Mouse (Mus musculus) cerebellum, adult 18-20 months (tissue): ENCODE data around the gene Nelfcd.

Source experiments
- DNase-seq, 2 experiments: peaks; one replicate each; pipeline ENCODE4 v3.0.0; 2021

Nelfcd gene

DNA sequence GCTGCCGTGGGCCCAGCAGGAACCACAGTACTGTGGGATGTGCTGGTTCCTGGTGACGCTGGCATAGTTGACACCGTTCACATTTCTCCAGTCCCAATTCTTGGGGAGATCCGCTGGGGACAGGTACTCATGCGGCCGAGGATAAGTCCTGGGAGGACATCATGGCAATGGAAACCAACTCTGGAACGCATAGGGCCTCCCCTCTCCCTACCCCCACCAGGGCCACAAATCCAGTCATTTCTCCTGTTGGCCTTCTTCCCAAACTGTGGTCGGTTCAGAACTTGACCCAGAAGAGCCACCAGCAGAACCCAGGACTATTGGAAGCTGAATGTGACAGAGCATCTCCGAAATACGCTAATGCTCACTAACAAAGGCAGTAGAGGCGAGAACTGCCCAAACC is 22.6 kb downstream of the Nelfcd start:
- no peak for DNase-seq

DNA sequence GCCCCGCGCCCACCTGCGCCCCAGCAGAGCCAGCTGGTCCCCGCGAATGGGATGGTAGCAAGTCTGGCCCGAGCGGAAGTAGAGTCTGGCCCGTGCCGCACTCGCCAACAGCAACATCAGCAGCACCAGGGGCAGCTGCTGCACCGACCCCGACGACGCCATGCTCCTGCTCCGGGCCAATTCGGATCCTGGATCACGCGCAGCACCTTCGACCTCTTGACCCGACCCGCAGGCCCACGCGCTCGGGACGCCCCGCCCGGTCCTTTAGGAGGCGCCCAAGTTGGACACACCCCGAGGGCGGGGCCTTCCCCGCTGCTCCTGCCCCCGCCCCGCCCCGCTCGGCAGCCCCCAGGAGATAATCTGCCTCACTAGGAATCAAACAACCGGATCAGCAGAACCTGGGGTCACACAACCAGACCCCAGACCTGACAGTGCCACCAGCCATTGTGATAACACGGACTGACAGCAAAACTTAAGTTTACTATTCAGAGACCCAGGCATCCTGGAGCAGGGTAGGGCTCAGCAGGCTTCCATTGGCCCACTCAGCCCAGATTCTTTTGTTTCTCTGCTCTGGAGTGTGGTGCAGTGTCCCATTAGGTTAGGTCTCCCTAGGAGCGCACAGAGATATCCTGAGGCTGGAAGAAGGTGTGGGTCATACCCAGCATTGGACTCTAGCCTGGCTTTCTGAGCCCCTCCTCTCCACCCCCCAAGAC is 23.3 kb downstream of the Nelfcd start, which contains the start of gene Ctsz:
Ctsz (minus strand) TSS at position 303 of the 713 bp plus-strand sequence.
- DNase-seq, result peak; percentile 62 to 67

DNA sequence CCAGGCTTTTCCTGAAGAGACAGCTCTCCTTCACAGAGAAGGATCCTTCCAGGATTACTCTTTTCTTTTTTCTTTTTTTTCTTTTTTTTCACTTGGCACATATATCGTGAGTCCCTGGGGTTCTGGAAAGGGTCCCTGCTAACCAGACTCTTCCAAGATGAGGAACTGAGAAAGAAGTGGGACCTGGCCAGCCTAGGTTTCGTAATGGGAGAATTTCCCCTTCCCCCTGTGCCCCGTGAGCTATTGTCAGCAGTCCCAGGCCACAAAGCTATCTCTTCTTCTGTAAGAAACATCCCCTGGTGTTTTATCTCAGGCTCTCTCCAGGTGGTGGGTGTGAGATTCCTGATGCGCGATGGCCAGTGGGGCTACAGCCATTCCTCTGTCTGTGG is 23.8 kb downstream of the Nelfcd start:
- DNase-seq, result no peak

- DNase-seq, result no peak
Measured at GRCm38 (mm10) chr2:174439961-174440360, 24.4 kb downstream of the Nelfcd start.

- no peak for DNase-seq
Measured at GRCm38 (mm10) chr2:174441898-174442297, 26.3 kb downstream of the Nelfcd start.

- DNase-seq, result no peak
Measured at GRCm38 (mm10) chr2:174442460-174442859, 26.9 kb downstream of the Nelfcd start.

DNA sequence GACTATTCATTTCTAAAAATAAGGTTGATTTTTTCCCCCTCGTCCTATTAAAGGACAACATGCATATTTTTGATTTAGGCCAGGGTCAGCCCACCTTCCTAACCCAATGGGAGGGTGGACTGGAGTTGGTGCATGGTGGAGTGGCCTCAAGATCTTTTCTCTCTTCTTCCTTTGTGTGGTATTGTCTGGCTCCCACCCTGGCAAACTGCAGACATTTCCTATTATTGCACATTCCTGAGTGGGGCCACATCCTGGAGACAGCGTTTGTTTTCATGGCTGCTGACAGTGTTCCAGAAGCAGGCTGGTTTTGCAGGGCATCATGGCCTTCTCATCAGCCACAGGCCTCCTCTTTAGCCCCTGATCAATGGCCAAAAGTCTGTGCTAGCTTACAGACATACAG is 27.4 kb downstream of the Nelfcd start:
- no peak for DNase-seq

GRCm38 (mm10) chr2:174444359-174444758 is 28.8 kb downstream of the Nelfcd start:
- DNase-seq, result no peak

DNA sequence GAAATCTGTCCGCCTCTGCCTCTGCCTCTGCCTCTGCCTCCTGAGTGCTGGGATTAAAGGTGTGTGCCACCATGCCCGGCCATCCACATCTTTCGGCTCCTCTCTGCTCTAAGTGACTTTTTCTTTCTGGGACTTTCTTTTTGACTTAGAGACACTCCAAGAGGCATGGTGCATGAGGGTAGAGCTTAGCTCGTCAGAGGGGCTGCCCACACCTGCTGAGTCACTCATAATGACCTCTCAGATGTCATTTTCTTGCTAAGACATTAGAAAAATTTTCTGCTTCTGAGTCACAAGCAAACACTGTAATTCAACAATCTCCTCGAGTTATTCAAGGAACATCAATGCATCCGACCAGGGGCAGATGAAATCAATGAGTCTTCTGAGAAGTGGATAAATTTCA is 29.4 kb downstream of the Nelfcd start:
- DNase-seq, result no peak

DNA sequence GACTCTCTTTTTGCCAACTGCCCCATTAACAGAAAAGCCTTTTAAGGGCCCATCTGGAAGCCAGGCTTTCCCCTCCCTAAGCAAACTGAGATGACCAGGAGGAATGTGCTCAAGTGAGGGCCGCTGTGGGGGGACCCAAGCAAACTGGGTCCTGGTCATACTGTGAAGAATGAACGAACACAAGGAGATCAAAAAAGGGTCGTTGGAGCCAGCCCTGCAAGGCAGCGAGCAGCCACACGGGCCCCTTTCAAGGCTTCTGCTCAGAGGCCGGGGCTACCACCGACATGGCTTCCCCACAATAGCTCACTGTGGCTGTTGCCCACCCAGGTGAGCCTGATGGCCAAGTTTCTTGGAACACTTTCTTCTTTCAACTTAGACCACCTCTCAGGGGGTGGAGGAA is 30.9 kb downstream of the Nelfcd start:
- no peak for DNase-seq

DNA sequence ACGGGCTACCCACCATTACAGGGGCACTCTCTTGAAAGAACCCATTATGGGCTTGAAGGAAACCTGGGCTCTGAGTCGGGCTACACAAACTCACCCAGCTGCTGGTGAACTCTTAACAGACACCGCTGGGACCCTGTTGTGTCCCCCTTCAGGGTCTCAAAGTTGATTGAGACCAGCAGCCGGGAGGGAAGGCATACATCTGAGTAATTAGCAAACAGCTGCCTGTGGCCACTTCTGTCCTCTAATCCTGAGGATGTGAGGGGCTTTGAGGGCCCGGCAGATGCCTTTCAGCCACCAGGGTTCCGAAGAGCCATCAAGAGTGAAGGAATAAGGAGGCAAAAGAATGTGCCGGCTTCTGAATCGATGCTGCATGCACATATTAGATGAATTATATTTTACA is 31.3 kb downstream of the Nelfcd start:
- DNase-seq, result no peak

DNA sequence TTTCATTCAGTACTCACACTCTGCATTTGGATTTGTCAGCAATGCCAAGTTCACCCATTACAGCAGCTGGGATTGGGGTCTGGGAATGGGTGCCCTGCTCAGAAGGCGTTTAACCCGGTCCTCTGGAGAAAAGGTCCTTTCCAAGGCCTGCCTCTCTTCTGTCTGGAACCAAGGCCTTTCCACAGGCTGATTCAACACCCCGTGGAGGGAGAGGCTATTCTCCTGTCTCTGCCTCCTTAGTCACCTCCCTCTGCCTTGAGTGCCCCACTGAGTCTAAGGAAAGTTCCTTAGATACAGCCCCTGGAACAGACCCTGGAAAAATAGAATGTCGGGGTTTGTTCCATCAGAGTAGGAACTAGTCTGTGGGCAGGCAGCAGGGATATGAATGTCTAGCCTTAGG is 32.8 kb downstream of the Nelfcd start:
- no peak for DNase-seq

DNA sequence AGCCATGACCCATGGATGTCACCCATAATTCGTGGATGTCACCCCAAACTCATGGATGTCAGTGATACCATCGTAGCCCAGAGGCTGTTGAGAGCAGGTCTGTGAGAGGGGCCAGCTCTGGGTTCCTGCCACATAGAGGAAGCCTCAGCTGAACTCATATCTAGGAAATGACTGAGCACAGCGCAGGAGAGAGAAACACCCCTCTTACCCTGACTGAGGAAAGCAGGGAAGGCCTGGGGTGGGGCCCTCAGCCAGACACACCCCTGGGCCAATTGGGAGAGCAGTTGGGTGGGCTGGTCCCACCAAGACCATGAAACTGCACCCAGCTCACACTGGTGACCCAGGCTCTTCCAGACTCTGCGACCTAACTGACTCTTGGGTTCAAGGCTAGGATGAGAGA is 34.7 kb downstream of the Nelfcd start, which contains the start of gene Tubb1:
Tubb1 (plus strand) TSS at position 343 of the 400 bp plus-strand sequence.
- DNase-seq, result no peak

GRCm38 (mm10) chr2:174453681-174454080 is 38.1 kb downstream of the Nelfcd start:
- no peak for DNase-seq

GRCm38 (mm10) chr2:174459365-174459764 is 43.8 kb downstream of the Nelfcd start:
- no peak for DNase-seq

DNA sequence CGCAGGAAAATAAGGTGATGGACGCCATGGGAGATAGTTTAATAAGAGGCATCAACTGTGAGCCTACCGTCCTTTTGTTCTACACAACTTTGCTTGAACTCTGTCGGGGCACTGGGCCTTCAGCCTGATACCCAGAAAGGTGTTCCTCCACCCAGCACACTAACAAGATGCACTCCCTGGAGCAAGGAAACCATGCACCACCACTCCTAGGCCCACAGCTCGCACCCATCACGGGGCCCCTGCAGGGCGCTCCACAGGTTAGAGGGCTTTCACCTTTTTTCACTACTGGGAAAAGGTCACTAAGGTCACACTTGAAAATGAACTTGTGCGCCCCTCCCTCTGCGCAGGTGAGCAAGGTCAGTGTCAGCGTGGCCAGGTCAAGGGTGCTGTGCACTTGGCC is 47.8 kb downstream of the Nelfcd start:
- DNase-seq, result no peak

- peak; percentile 97 to 99 for DNase-seq
Measured at GRCm38 (mm10) chr2:174463789-174464523, 48.4 kb downstream of the Nelfcd start, which contains the start of gene Atp5e. Atp5e (minus strand) TSS chr2:174464105.

- DNase-seq, result no peak
Measured at GRCm38 (mm10) chr2:174470333-174470732, 54.7 kb downstream of the Nelfcd start.

DNA sequence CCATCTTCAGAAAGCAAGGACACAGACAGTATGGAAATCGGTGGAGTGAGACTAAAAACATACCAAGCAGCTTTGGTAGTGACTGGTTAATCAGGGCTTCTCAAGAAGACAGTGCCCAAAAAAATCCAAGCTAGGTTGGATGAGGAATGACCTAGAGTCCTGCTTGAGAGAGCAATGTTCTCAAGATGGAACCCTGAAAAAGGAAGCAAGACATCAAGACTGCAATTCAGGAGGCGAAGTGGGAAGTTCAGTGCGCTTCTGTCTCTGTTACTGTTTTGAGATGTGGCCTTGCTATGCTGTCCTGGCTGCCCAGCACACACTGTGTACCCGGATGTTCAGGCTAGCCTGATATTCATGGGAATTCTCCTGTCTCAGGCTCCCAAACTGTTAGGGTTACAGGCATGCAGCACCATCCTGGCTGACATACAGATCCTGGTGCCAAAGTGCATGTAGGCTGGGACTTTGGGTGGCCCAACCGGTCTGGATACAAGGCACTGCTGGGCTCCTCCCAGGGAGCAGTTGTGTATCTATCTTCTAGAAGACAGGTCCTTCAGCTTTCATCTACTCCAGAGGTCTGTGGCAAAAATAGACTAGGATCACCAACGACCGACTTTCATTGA is 55.3 kb downstream of the Nelfcd start:
- DNase-seq, result no peak

- peak in 1 of 2 experiments; percentile 10 for DNase-seq
Measured at GRCm38 (mm10) chr2:174472407-174472806, 56.8 kb downstream of the Nelfcd start.

DNA sequence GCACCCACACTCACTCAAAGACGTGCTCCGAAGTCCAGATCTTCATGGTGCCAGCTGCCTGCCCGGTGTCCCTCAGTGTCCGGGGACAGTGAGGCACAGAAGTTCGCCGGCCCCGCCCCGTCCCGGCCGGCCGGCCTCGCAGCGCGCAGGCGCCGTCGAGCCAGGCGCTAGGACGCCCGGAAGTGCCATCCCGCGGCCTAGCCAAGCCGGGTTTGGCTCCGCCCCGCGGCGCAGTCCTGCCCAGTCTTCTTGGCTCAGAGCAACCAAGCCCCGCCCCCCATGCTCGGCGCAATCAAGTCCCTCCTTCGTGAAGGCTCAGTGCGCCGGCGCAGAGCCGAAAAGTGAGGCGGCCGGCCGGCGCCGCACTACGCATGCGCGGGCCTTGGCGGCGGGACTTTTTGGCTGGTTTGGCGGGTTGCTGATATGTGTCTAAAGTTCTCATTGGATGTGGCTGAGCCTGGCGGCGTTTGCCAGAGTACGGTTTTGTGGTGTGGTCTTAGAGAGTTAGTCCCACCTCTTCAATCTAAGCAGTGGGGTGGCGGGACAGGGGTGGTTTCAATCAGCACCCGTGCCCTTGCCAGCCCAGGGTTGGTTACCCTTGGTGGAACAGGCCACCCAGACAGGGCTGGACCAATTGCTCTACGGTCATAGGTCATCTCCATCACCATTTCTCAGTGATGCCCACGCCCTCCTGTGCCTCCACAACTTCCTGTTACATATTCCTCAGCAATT is 57.4 kb downstream of the Nelfcd start, which contains the start of gene Prelid3b:
Prelid3b (minus strand) TSS at position 264 of the 732 bp plus-strand sequence.
- DNase-seq, result peak; percentile 98 to 99

DNA sequence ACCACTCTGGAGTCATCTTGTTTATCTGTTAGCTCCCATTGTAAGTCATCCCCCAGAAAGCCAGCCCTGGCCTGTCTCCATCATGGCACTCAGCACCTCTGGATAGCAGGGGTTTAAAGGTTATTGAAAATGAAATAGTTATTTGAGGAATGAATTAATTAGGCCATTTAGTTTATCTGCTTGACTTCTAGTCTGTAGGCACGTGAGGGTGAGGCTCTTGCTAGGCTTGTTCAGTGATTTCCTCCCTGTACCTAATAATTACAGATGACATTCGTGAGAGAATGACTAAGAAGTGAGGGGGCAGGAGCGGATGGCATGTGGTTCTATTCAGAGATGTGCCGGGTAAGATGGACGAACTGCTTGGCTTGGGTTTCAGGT is 57.9 kb downstream of the Nelfcd start:
- DNase-seq, result no peak
